Mouse (Mus musculus): ENCODE results near the gene Cfp.

The Cfp gene

DNA sequence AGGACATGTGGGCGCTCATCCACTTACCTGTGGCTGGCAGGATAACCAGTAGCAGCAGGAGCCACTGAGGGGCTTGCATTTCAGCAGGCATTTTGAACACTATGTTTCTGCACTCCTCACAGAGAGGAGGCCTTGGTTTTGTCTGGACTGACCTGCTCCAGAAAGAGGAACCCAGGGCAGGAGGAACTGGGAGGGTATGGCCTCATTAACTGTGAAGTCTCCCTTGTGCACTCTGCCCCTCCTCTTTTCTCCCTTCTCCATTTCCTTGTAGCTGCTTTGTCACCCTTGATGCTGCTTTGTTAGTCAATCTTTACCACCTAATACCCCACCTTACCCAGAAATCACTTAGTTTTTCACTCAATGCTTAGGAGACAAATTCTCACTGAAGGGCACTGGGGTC lies at the start of gene Cfp:
Gene Cfp (minus strand): TSS at position 192 of the 400 bp plus-strand sequence.
- in situ Hi-C loops (cut with MseI, MboI) = no loop called here

- in situ Hi-C loops (cut with MseI, MboI) = no loop called here
Measured at GRCm38 (mm10) chrX:20980901-20981300, 49.5 kb upstream of the Cfp start.

DNA sequence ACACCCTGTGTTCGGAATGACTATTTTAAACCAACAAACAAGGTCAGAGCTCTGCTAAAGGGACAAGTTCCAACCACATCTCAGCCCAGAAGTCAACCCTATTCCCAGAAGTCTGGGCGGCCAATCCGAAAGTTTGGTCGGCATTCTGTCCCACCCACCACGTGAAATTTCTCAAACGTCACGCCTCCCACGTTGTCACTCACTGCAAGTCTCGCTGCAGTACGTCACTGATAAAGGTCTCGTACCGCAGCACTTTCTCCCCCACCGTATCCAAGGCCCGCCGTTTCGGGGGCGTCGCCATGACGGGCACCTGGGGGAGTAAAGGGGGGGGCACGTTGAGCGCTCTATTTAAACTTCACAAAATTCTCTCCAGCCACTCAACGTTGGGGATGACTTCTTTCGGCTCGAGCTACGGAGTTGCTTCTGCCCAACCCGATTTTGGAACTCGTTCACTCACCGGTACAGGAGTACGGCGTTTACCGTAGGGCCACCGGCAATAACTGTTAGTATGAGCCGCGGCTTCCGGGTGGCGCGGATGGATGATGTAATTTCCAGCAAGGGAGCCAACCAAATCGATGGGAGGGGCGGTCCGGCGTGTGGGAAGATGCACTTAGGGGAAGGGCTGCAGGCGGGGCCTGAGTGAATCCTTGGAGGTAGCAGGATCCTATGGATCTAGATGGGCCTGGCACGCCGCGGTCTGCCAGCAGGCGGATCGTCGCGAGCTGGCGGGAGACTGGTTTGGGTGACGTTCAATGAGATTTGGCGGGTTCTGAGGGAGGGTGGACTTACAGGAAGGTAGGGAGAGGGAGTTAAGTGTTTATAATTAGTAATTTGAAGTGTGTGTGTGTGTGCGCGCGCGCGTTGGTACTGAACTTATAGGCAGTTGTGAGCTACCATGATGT lies 30.4 kb upstream of the Cfp start, which contains the start of gene Uxt:
Gene Uxt (minus strand): TSS at position 541 of the 902 bp plus-strand sequence.
- in situ Hi-C loops (cut with MseI, MboI) = no loop called here

DNA sequence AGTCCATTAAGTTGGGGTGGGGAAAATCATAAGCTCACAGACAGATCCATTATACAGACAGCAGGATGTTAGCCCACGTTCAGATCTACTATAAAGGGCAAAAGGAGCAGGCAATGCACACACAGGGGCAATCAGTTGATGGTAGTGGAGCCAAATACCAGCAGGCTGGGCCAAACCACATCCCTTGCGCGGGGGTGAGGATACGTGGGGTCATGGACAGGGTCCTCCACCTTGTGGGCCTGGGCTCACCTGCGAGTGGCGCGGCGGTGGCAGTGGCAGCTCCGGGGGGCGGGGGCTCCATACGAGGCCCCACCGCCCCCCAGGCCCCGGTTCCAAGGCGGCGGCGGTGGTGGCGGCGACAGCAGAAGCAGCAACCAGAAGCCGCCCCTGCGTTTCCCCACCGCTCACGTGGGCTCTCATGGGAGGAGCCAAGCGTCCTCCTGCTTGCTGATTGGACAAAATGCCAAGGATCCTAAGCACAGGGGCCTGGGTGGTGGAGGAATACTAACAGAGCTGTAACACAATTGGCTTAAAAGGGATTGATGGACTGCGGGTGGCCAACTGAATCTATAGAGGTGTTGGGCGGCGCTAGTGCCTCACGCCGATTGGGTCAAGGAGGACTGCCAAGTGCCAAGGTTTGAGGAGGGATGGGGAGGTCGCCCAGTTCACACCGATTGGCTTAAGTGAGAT lies 19.0 kb upstream of the Cfp start, which contains the start of gene Elk1:
Gene Elk1 (minus strand): TSS at position 418 of the 690 bp plus-strand sequence.
- in situ Hi-C loops (cut with MseI, MboI) = no loop called here

GRCm38 (mm10) chrX:20946055-20946454 lies 14.7 kb upstream of the Cfp start:
- in situ Hi-C loops (cut with MseI, MboI) = no loop called here

DNA sequence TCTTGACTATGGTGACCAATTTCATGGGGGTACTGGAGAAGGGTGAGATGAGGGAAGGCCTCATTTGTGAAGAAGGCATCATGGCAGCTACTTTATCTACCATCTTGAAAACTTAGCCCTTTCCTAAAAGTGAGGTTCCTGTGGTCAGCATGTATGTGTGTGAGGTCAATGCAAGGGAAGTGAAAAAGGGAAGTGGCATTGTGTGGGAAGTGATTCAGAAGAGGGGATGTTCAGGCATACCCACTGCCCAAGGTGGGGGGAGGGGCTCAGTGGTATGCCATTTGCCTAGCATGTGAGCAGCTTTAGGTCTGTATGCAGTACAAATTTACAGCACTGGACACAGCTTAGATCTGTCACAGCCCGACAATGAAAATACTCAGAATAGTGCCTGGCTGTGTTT lies 608 bp upstream of the Cfp start:
- in situ Hi-C loops (cut with MseI, MboI) = no loop called here

GRCm38 (mm10) chrX:20929859-20930258 lies 1.5 kb downstream of the Cfp start:
- in situ Hi-C loops (cut with MseI, MboI) = no loop called here

- in situ Hi-C loops (cut with MseI, MboI) = no loop called here
Measured at GRCm38 (mm10) chrX:20924976-20925375, 6.4 kb downstream of the Cfp start.

- in situ Hi-C loops (cut with MseI, MboI) = no loop called here
Measured at GRCm38 (mm10) chrX:20923506-20923905, 7.8 kb downstream of the Cfp start.

DNA sequence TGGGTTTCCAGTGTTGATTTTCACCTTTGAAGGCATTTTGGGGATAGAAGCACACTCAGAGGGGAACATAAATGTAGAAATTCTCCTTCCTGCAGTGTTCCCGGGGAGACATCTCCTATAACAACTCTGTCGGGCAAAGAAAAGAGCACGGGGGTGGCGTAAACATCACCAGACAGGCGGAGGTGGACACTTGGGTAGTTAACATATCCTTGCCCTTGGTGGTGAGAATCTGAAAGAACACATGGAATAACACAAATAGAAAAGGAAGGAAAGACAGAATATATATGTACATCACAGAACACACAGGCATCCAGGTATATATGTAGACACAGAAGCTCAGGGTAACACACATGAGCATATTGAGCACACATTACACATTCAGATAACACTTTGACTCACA lies 10.0 kb downstream of the Cfp start:
- in situ Hi-C loops (cut with MseI, MboI) = no loop called here

DNA sequence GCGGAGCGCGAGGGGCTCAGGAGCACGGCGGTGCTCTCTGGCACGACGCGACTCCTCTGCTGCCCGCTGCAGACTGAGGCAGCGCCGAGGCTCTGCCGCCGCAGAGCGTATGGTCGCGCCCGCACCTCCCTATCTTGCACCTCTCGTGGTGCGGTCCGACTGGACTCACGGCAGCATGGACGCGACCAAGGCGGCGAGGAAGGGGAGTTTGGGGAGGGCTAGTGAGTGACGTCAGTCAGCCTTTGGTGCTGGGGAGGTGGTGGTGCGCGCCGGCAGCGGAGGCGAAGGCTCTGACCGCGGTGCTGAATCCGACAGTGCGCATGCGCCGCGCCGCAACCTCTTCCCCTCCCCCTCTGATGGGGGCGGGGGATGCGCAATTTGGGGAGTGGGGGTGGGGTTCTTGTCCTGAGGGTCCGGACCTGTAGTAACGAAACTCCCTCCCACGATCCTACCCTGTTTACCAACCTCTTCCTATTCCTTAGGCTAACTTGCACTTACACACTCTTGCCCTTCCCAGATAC lies 10.5 kb downstream of the Cfp start, which contains the start of gene Syn1:
Gene Syn1 (minus strand): TSS at position 161 of the 521 bp plus-strand sequence.
- in situ Hi-C loops (cut with MseI, MboI) = no loop called here

GRCm38 (mm10) chrX:20920249-20920843 lies 11.0 kb downstream of the Cfp start:
- in situ Hi-C loops (cut with MseI, MboI) = no loop called here

- in situ Hi-C loops (cut with MseI, MboI) = no loop called here
Measured at GRCm38 (mm10) chrX:20915075-20915474, 16.3 kb downstream of the Cfp start.

GRCm38 (mm10) chrX:20913726-20914125 lies 17.6 kb downstream of the Cfp start:
- in situ Hi-C loops (cut with MseI, MboI) = no loop called here

- in situ Hi-C loops (cut with MseI, MboI) = no loop called here
Measured at GRCm38 (mm10) chrX:20910074-20910473, 21.3 kb downstream of the Cfp start.

Measured in mouse trophoblast stem cell (cell line).